Mouse (Mus musculus) cerebellum, adult 2 months (tissue): Measurements from ENCODE around the gene Sltm.

ENCODE experiments used
- CTCF ChIP-seq: fragments of 200-500 bp; IDR thresholded peaks from 2 replicates; pipeline ENCODE4 v1.5.1; 2011; ENCODE audit warnings: low read depth, mild to moderate bottlenecking, control low read depth, low read length, moderate library complexity, borderline replicate concordance; ENCODE audit not compliant: insufficient read depth
- POLR2A ChIP-seq: fragments of 200-500 bp; IDR thresholded peaks from 2 replicates; pipeline ENCODE4 v1.6.1; 2011; ENCODE audit warnings: low read length, control low read depth, borderline replicate concordance; ENCODE audit not compliant: insufficient read depth

- no peak for TF ChIP-seq POLR2A
- no peak for TF ChIP-seq CTCF
Observed at GRCm38 (mm10) chr9:70543985-70544384, 1.4 kb downstream of the Sltm start.
